ENCODE assay signal across 8 mouse cellular contexts in the genomic region with DNA sequence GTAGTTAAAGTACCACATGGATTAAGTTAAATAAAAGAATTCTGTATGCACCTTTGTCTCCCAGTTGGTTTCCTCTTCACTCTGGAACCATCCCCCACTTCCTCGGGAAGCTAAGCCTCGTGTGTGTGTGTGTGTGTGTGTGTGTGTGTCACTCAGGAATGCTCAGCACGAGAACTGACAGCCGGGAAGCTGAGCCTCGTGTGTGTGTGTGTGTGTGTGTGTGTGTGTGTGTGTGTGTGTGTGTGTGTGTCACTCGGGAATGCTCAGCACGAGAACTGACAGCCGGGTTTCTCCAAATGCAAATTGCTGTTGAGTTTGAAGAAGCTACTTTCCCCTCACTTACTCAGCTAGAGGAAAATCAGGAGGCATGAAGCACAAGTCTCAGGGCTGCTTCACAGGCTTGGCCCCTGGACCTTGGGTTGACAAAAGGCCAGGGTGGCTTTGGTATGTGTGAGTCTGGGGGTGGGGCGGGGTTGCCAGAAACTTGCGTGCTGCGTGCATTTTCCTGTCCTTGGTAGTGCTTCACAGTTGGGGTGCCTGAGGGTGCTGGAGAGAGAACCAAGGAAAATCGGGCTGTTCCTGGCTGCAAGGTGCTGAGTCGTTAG. TPM values are rescaled to one million over a fixed set of nuclear protein-coding genes. Genes with fewer than 3 reads are reported as not detected.
DNase-seq lines count a peak whose midpoint lies in the region; ATAC-seq and TF ChIP-seq lines count a peak whose summit lies in the region.

No protein-coding gene starts in this region.

- 0 out of 2 replicates have a peak overlapping the region, but pooled peaks have one; percentile 5 for H3K4me2 ChIP-seq in intestine, embryonic 14.5 days (ENCODE audit: low read length)
- H3K4me2 ChIP-seq in intestine, postnatal 0 days (replicated peaks; ENCODE audit: low read depth): no peak overlapping the region
- no peak overlapping the region for H3K4me2 ChIP-seq in forebrain, postnatal 0 days (ENCODE audit: low read depth)
- no peak overlapping the region for H3K4me2 ChIP-seq in kidney, embryonic 14.5 days (replicated peaks; ENCODE audit: low read depth, low read length)
- H3K4me2 ChIP-seq in midbrain, embryonic 14.5 days (ENCODE audit: low read length): no peak overlapping the region

- no peak overlapping the region for H3K9ac ChIP-seq in intestine, embryonic 14.5 days (ENCODE audit: low read length)
- H3K9ac ChIP-seq in intestine, postnatal 0 days (ENCODE audit: low read depth, low read length): no peak overlapping the region
- H3K9ac ChIP-seq in forebrain, postnatal 0 days: no peak overlapping the region
- H3K9ac ChIP-seq in kidney, embryonic 14.5 days (ENCODE audit: low read depth, low read length): no peak overlapping the region
- H3K9ac ChIP-seq in midbrain, embryonic 14.5 days (replicated peaks; ENCODE audit: low read length): no peak overlapping the region

- peaks cover 6% of the 10 kb centered on the region for H3K4me1 ChIP-seq in intestine, embryonic 14.5 days (replicated peaks; ENCODE audit: control insufficient read depth, insufficient read depth, low read length)
- no peaks in the 10 kb centered on the region for H3K4me1 ChIP-seq in intestine, postnatal 0 days (replicated peaks; ENCODE audit: control insufficient read depth, insufficient read depth, low read length)
- H3K4me1 ChIP-seq in forebrain, postnatal 0 days (ENCODE audit: insufficient read depth): peaks cover 5% of the 10 kb centered on the region; the same call in 1 of the 2 replicates
- peaks cover 7% of the 10 kb centered on the region; the same call in 1 of the 2 replicates for H3K4me1 ChIP-seq in kidney, embryonic 14.5 days (ENCODE audit: control insufficient read depth, insufficient read depth, low read length)
- 0 out of 2 replicates have a peak, but pooled peaks cover 11% of the 10 kb centered on the region for H3K4me1 ChIP-seq in midbrain, embryonic 14.5 days (ENCODE audit: control insufficient read depth, insufficient read depth, low read length)

- WGBS in intestine, embryonic 14.5 days: 20% methylated on average over 13 of the region's 13 CpGs
- WGBS in intestine, postnatal 0 days: 25% methylated on average over 13 of the region's 13 CpGs
- WGBS in forebrain, postnatal 0 days: 26% methylated on average over 13 of the region's 13 CpGs
- 36% methylated on average over 13 of the region's 13 CpGs for WGBS in kidney, embryonic 14.5 days
- 26% methylated on average over 13 of the region's 13 CpGs for WGBS in midbrain, embryonic 14.5 days

- no peak for TF ChIP-seq CTCF in intestine, postnatal 0 days (IDR thresholded peaks at IDR 0.05; ENCODE audit: low read depth)
- TF ChIP-seq CTCF in forebrain, postnatal 0 days (IDR thresholded peaks at IDR 0.05; ENCODE audit: low read depth): no peak

- H3K9me3 ChIP-seq in intestine, embryonic 14.5 days (ENCODE audit: control insufficient read depth, low read length): no peaks in the 10 kb centered on the region
- H3K9me3 ChIP-seq in intestine, postnatal 0 days (ENCODE audit: control insufficient read depth): no peaks in the 10 kb centered on the region
- no peaks in the 10 kb centered on the region for H3K9me3 ChIP-seq in forebrain, postnatal 0 days (ENCODE audit: low read length)
- H3K9me3 ChIP-seq in kidney, embryonic 14.5 days (ENCODE audit: control insufficient read depth, low read length): no peaks in the 10 kb centered on the region
- no peaks in the 10 kb centered on the region for H3K9me3 ChIP-seq in midbrain, embryonic 14.5 days (ENCODE audit: control insufficient read depth, low read length)

- no peak overlapping the region for H3K4me3 ChIP-seq in intestine, embryonic 14.5 days (ENCODE audit: low read depth, low read length)
- H3K4me3 ChIP-seq in intestine, postnatal 0 days (ENCODE audit: low read depth, low read length): no peak overlapping the region
- no peak overlapping the region for H3K4me3 ChIP-seq in forebrain, postnatal 0 days (ENCODE audit: low read depth, low read length)
- no peak overlapping the region for H3K4me3 ChIP-seq in kidney, embryonic 14.5 days (ENCODE audit: low read length)
- no peak overlapping the region for H3K4me3 ChIP-seq in midbrain, embryonic 14.5 days (replicated peaks; ENCODE audit: low read depth, low read length)

- no peaks in the 10 kb centered on the region for H3K27me3 ChIP-seq in intestine, embryonic 14.5 days (replicated peaks; ENCODE audit: control insufficient read depth, insufficient read depth, low read length)
- H3K27me3 ChIP-seq in intestine, postnatal 0 days (replicated peaks; ENCODE audit: control insufficient read depth, insufficient read depth, low read length): no peaks in the 10 kb centered on the region
- no peaks in the 10 kb centered on the region for H3K27me3 ChIP-seq in forebrain, postnatal 0 days (ENCODE audit: insufficient read depth, low read length)
- H3K27me3 ChIP-seq in kidney, embryonic 14.5 days (ENCODE audit: control insufficient read depth, insufficient read depth, low read length): no peaks in the 10 kb centered on the region
- no peaks in the 10 kb centered on the region for H3K27me3 ChIP-seq in midbrain, embryonic 14.5 days (ENCODE audit: control insufficient read depth, insufficient read depth, low read length)

- peaks cover 16% of the 10 kb centered on the region; the same call in 1 of the 2 replicates for H3K36me3 ChIP-seq in intestine, embryonic 14.5 days (ENCODE audit: control insufficient read depth, insufficient read depth, low read length)
- peaks cover 4% of the 10 kb centered on the region; the same call in 1 of the 2 replicates for H3K36me3 ChIP-seq in intestine, postnatal 0 days (ENCODE audit: control insufficient read depth, insufficient read depth)
- H3K36me3 ChIP-seq in forebrain, postnatal 0 days (ENCODE audit: insufficient read depth): peaks cover 8% of the 10 kb centered on the region; the same call in 1 of the 2 replicates
- H3K36me3 ChIP-seq in kidney, embryonic 14.5 days (ENCODE audit: control insufficient read depth, insufficient read depth, low read length): peaks cover 14% of the 10 kb centered on the region
- peaks cover 22% of the 10 kb centered on the region for H3K36me3 ChIP-seq in midbrain, embryonic 14.5 days (ENCODE audit: control insufficient read depth, insufficient read depth, low read length)

- no peak overlapping the region for H3K27ac ChIP-seq in intestine, embryonic 14.5 days (ENCODE audit: low read depth)
- no peak overlapping the region for H3K27ac ChIP-seq in intestine, postnatal 0 days (ENCODE audit: low read depth, low read length)
- no peak overlapping the region for H3K27ac ChIP-seq in forebrain, postnatal 0 days (ENCODE audit: low read depth, low read length)
- no peak overlapping the region for H3K27ac ChIP-seq in kidney, embryonic 14.5 days (ENCODE audit: low read depth, low read length)
- no peak overlapping the region for H3K27ac ChIP-seq in midbrain, embryonic 14.5 days (replicated peaks; ENCODE audit: low read depth, low read length)

- no peak for DNase-seq in intestine, embryonic 14.5 days (ENCODE audit: low spot score)
- peak; percentile 63 for DNase-seq in forebrain, postnatal 0 days
- DNase-seq in midbrain, embryonic 14.5 days: peak; percentile 75
- no peak for DNase-seq in right cerebral cortex, postnatal 25 days
- no peak for DNase-seq in frontal cortex, adult 2 months (ENCODE audit: extremely low spot score in 1 of 2, low spot score in 1 of 2)
- no peak for DNase-seq in spleen, postnatal 36 days (ENCODE audit: low spot score in 2 of 2)

- 0 out of 2 replicates have a peak, but pooled peaks have one; percentile 48 for ATAC-seq in intestine, embryonic 14.5 days (replicated peaks; ENCODE audit: low FRiP score, low TSS enrichment, low read depth)
- ATAC-seq in intestine, postnatal 0 days: no peak
- peak; percentile 80 for ATAC-seq in forebrain, postnatal 0 days
- peak; percentile 20; the same call in 1 of the 2 replicates for ATAC-seq in kidney, embryonic 14.5 days (ENCODE audit: low FRiP score, low TSS enrichment)
- ATAC-seq in midbrain, embryonic 14.5 days (ENCODE audit: low FRiP score, low TSS enrichment): peak; percentile 60; the same call in 1 of the 2 replicates

RNA-seq across cellular contexts. Expression of a gene that starts 30.3 kb away (rescaled TPM):
- polyA plus RNA-seq in intestine, embryonic 14.5 days (2014; fragmentation: Nextera tagmentation; extraction: Ambion mirVana): not detected in 2 replicates
- not detected in 2 replicates for polyA plus RNA-seq in intestine, postnatal 0 days (2015; fragmentation: Nextera tagmentation; extraction: Ambion mirVana)
- 1.0 and 1.1 TPM in 2 replicates for total RNA-seq in forebrain, postnatal 0 days (2014; rRNA removed)
- not detected in 2 replicates for polyA plus RNA-seq in forebrain, postnatal 0 days (2015; fragmentation: Nextera tagmentation; extraction: Ambion mirVana)
- not detected in 2 replicates for polyA plus RNA-seq in kidney, embryonic 14.5 days (2014; fragmentation: Nextera tagmentation; extraction: Ambion mirVana)
- polyA plus RNA-seq in midbrain, embryonic 14.5 days (2014; fragmentation: Nextera tagmentation; extraction: Ambion mirVana): not detected in 2 replicates
- 0.80 and 1.3 TPM in 2 replicates for polyA plus RNA-seq in frontal cortex, adult 2 months (2012; rRNA removed)

RNA-seq across cellular contexts. Expression of a gene that starts 39.9 kb away (rescaled TPM):
- 0.12 and 0.43 TPM in 2 replicates for polyA plus RNA-seq in intestine, embryonic 14.5 days (2014; fragmentation: Nextera tagmentation; extraction: Ambion mirVana)
- 0.18 and 0.35 TPM in 2 replicates for polyA plus RNA-seq in intestine, postnatal 0 days (2015; fragmentation: Nextera tagmentation; extraction: Ambion mirVana)
- total RNA-seq in forebrain, postnatal 0 days (2014; rRNA removed): 0.08 and 0.14 TPM in 2 replicates
- polyA plus RNA-seq in forebrain, postnatal 0 days (2015; fragmentation: Nextera tagmentation; extraction: Ambion mirVana): 0.08 and 0.12 TPM in 2 replicates
- polyA plus RNA-seq in kidney, embryonic 14.5 days (2014; fragmentation: Nextera tagmentation; extraction: Ambion mirVana): 1.0 and 1.2 TPM in 2 replicates
- 0.08 TPM in 1 of 2 replicates, not detected in the other for polyA plus RNA-seq in midbrain, embryonic 14.5 days (2014; fragmentation: Nextera tagmentation; extraction: Ambion mirVana)
- 0.38 and 1.0 TPM in 2 replicates for polyA plus RNA-seq in frontal cortex, adult 2 months (2012; rRNA removed)

Comparison
In these comparisons a context has a peak if more than half of its experiments do, and no peak if none do; other contexts are left out.
1. DNase-seq: peak in forebrain, postnatal 0 days (single experiment) and midbrain, embryonic 14.5 days (single experiment); none in intestine, embryonic 14.5 days (single experiment), right cerebral cortex, postnatal 25 days (single experiment), frontal cortex, adult 2 months (0 of 2) and spleen, postnatal 36 days (0 of 2).